Mouse (Mus musculus) embryonic facial prominence, embryonic 13.5 days (tissue): ENCODE data around the gene Hist1h4b. TPM values are rescaled to one million over a fixed set of nuclear protein-coding genes. Genes with fewer than 3 reads are reported as not detected.
"Not testable (repeated sequence)": the region's sequence is repeated elsewhere in the genome, so short reads cannot be mapped to it uniquely, and the experiment has no call there.

Experiments used
- ATAC-seq: fragments of 200-750 bp; cut with Nextera tagmentation; 2 replicates; pipeline ENCODE4 v1.8.0; 2017; ENCODE audit warnings: low read depth; ENCODE audit not compliant: insufficient number of reproducible peaks, insufficient read depth, low FRiP score, low TSS enrichment
- H3K27ac ChIP-seq: fragments of 300-500 bp; sonication (generic); 2 replicates; pipeline ENCODE4 v1.5.1; 2015; ENCODE audit warnings: moderate library complexity, mild to moderate bottlenecking, inconsistent platforms
- H3K27me3 ChIP-seq: fragments of 300-500 bp; sonication (generic); 2 replicates; pipeline ENCODE4 v1.6.1; 2015; ENCODE audit warnings: mild to moderate bottlenecking, inconsistent platforms
- H3K36me3 ChIP-seq: fragments of 300-500 bp; sonication (generic); 2 replicates; pipeline ENCODE4 v1.6.1; 2015; ENCODE audit warnings: mild to moderate bottlenecking, inconsistent platforms
- H3K4me1 ChIP-seq: fragments of 300-500 bp; sonication (generic); 2 replicates; pipeline ENCODE4 v1.6.1; 2015; ENCODE audit warnings: inconsistent platforms
- H3K4me2 ChIP-seq: fragments of 300-500 bp; sonication (generic); 2 replicates; pipeline ENCODE4 v1.6.1; 2015; ENCODE audit warnings: moderate library complexity, mild to moderate bottlenecking, inconsistent platforms
- H3K4me3 ChIP-seq: fragments of 300-500 bp; sonication (generic); 2 replicates; pipeline ENCODE4 v1.5.1; 2015; ENCODE audit warnings: mild to moderate bottlenecking, inconsistent platforms
- H3K9ac ChIP-seq: fragments of 300-500 bp; sonication (generic); 2 replicates; pipeline ENCODE4 v1.6.1; 2015; ENCODE audit warnings: mild to moderate bottlenecking, inconsistent platforms
- H3K9me3 ChIP-seq: fragments of 300-500 bp; sonication (generic); 2 replicates; pipeline ENCODE4 v1.6.1; 2016; ENCODE audit warnings: inconsistent platforms
- WGBS: fragments of 180-500 bp; shearing (Covaris S2); methylation state at CpG from one replicate; pipeline ENCODE4 v1.1.7; 2015; ENCODE audit warnings: mixed read lengths; 5-methylcytosine and 5-hydroxymethylcytosine counted together
- polyA plus RNA-seq: library from polyadenylated mRNA; unstranded; fragments of >200 nt; fragmentation: Nextera tagmentation; extraction: Ambion mirVana; gene quantifications from 2 replicates; pipeline ENCODE4 v1.2.1, GENCODE M21; 2015

The Hist1h4b gene
- polyA plus RNA-seq, 1 experiment from 2014 or later = 7.6 TPM

GRCm38 (mm10) chr13:23750839-23751477, 5.9 kb upstream of the Hist1h4b start, which contains the start of gene Hist1h2ab:
TSS of gene Hist1h2ab (plus strand) at chr13:23751126.
- not testable (repeated sequence) for H3K9me3 ChIP-seq
- 0 out of 2 replicates have a peak, but pooled peaks have one; percentile 54 for ATAC-seq

GRCm38 (mm10) chr13:23751478-23751956, 5.3 kb upstream of the Hist1h4b start:
- no peak for ATAC-seq
- Histone ChIP-seq H3K4me3 (peak overlapping the region; percentile 48), H3K9me3 (no peaks in the 10 kb centered on the region), H3K4me1 (peaks cover 21% of the 10 kb centered on the region; the same call in 1 of the 2 replicates), H3K27me3 (no peaks in the 10 kb centered on the region), H3K27ac (peak overlapping the region; percentile 96), H3K9ac (peak overlapping the region; percentile 71), H3K36me3 (no peaks in the 10 kb centered on the region), H3K4me2 (peak overlapping the region; percentile 67)
- 1% methylated on average over 11 of the region's 11 CpGs for WGBS

More at GRCm38 (mm10) chr13:23750839-23751477, 5.9 kb upstream of the Hist1h4b start, which contains the start of gene Hist1h2ab:
- Histone ChIP-seq H3K4me3 (peak within 1 kb of the TSS; percentile 48), H3K9ac (peak within 1 kb of the TSS; percentile 71), H3K27ac (peak within 1 kb of the TSS; percentile 96), H3K4me2 (peak within 1 kb of the TSS; percentile 67), H3K4me1 (peaks cover 21% of the 10 kb centered on the region; the same call in 1 of the 2 replicates)
- H3K27me3 ChIP-seq, H3K36me3 ChIP-seq: not testable (repeated sequence)
- under 1% methylated on average over 33 of the region's 47 CpGs for WGBS

GRCm38 (mm10) chr13:23752067-23752741, 4.6 kb upstream of the Hist1h4b start, which contains the start of gene Hist1h3b:
TSS of gene Hist1h3b (plus strand) at chr13:23752267.
- Histone ChIP-seq H3K27ac (peak within 1 kb of the TSS; percentile 96), H3K4me2 (peak within 1 kb of the TSS; percentile 67), H3K4me1 (peaks cover 18% of the 10 kb centered on the region; the same call in 1 of the 2 replicates), H3K9ac (peak within 1 kb of the TSS; percentile 73), H3K4me3 (peak within 1 kb of the TSS; percentile 48)
- ATAC-seq = peak; percentile 87
- H3K27me3 ChIP-seq, H3K36me3 ChIP-seq, H3K9me3 ChIP-seq: not testable (repeated sequence)
- WGBS = under 1% methylated on average over 16 of the region's 47 CpGs

- ATAC-seq = no peak
- Histone ChIP-seq H3K4me3 (peak overlapping the region; percentile 42), H3K4me1 (peaks cover 19% of the 10 kb centered on the region; the same call in 1 of the 2 replicates), H3K27ac (peak overlapping the region; percentile 87), H3K27me3 (no peaks in the 10 kb centered on the region), H3K4me2 (peak overlapping the region; percentile 67), H3K36me3 (no peaks in the 10 kb centered on the region), H3K9ac (peak overlapping the region; percentile 73), H3K9me3 (no peaks in the 10 kb centered on the region)
- WGBS = 1% methylated on average over 6 of the region's 6 CpGs
Measured at GRCm38 (mm10) chr13:23752742-23753172, 4.1 kb upstream of the Hist1h4b start.

- Histone ChIP-seq H3K9ac (no peak overlapping the region), H3K27me3 (no peaks in the 10 kb centered on the region), H3K36me3 (no peaks in the 10 kb centered on the region), H3K4me1 (peaks cover 12% of the 10 kb centered on the region; the same call in 1 of the 2 replicates), H3K27ac (peak overlapping the region; percentile 68), H3K9me3 (no peaks in the 10 kb centered on the region), H3K4me3 (peak overlapping the region; percentile 42), H3K4me2 (peak overlapping the region; percentile 67)
- WGBS = 53% methylated on average over 4 of the region's 4 CpGs
- no peak for ATAC-seq
Measured at GRCm38 (mm10) chr13:23753314-23754078, 3.3 kb upstream of the Hist1h4b start.

GRCm38 (mm10) chr13:23755000-23755399, 1.8 kb upstream of the Hist1h4b start:
- Histone ChIP-seq H3K4me3 (no peak overlapping the region), H3K4me1 (peaks cover 11% of the 10 kb centered on the region), H3K9ac (no peak overlapping the region), H3K27ac (0 out of 2 replicates have a peak overlapping the region, but pooled peaks have one; percentile 11), H3K27me3 (no peaks in the 10 kb centered on the region), H3K36me3 (no peaks in the 10 kb centered on the region), H3K9me3 (no peaks in the 10 kb centered on the region), H3K4me2 (no peak overlapping the region)
- no peak for ATAC-seq

- H3K4me3 ChIP-seq = peak overlapping the region; percentile 46
- no peaks in the 10 kb centered on the region for H3K27me3 ChIP-seq
- peak overlapping the region; percentile 80 for H3K4me2 ChIP-seq
- peak overlapping the region; percentile 94 for H3K27ac ChIP-seq
- no peak; the same call in 1 of the 2 replicates for ATAC-seq
- peak overlapping the region; percentile 77 for H3K9ac ChIP-seq
- under 1% methylated on average over 16 of the region's 23 CpGs for WGBS
- peaks cover 17% of the 10 kb centered on the region for H3K4me1 ChIP-seq
- H3K36me3 ChIP-seq = no peaks in the 10 kb centered on the region
- no peaks in the 10 kb centered on the region for H3K9me3 ChIP-seq
Measured at GRCm38 (mm10) chr13:23757211-23757773, 479 bp downstream of the Hist1h4b start.

- peak overlapping the region; percentile 80 for H3K4me2 ChIP-seq
- no peaks in the 10 kb centered on the region for H3K9me3 ChIP-seq
- WGBS = 54% methylated on average over 3 of the region's 3 CpGs
- H3K36me3 ChIP-seq = no peaks in the 10 kb centered on the region
- H3K27me3 ChIP-seq = no peaks in the 10 kb centered on the region
- ATAC-seq = no peak
- H3K27ac ChIP-seq = peak overlapping the region; percentile 94
- H3K9ac ChIP-seq = no peak overlapping the region
- peaks cover 14% of the 10 kb centered on the region for H3K4me1 ChIP-seq
- H3K4me3 ChIP-seq = no peak overlapping the region
Measured at GRCm38 (mm10) chr13:23757921-23758320, 1.1 kb downstream of the Hist1h4b start.

- ATAC-seq = no peak
- H3K27me3 ChIP-seq = no peaks in the 10 kb centered on the region
- H3K27ac ChIP-seq = no peak overlapping the region
- H3K4me2 ChIP-seq = 0 out of 2 replicates have a peak overlapping the region, but pooled peaks have one; percentile 92
- 79% methylated on average over 3 of the region's 3 CpGs for WGBS
- no peak overlapping the region for H3K4me3 ChIP-seq
- no peaks in the 10 kb centered on the region for H3K9me3 ChIP-seq
- H3K9ac ChIP-seq = no peak overlapping the region
- no peaks in the 10 kb centered on the region for H3K36me3 ChIP-seq
- H3K4me1 ChIP-seq = peaks cover 18% of the 10 kb centered on the region
Measured at GRCm38 (mm10) chr13:23759251-23759771, 2.5 kb downstream of the Hist1h4b start.

- Histone ChIP-seq H3K36me3 (no peaks in the 10 kb centered on the region), H3K4me3 (peak overlapping the region; percentile 59), H3K27ac (peak overlapping the region; percentile 95), H3K4me1 (peaks cover 21% of the 10 kb centered on the region), H3K4me2 (peak overlapping the region; percentile 92), H3K9ac (peak overlapping the region; percentile 72), H3K27me3 (no peaks in the 10 kb centered on the region), H3K9me3 (no peaks in the 10 kb centered on the region)
- WGBS = 71% methylated on average over 1 of the region's 1 CpGs
- no peak for ATAC-seq
Measured at GRCm38 (mm10) chr13:23759916-23760239, 3.1 kb downstream of the Hist1h4b start.
